Mouse (Mus musculus) common myeloid progenitor, adult 5-6 weeks (primary cell): ENCODE results near the gene Npepps. TPM values are rescaled to one million over a fixed set of nuclear protein-coding genes. Genes with fewer than 3 reads are reported as not detected.
"Not testable (repeated sequence)": the region's sequence is repeated elsewhere in the genome, so short reads cannot be mapped to it uniquely, and the experiment has no call there.

Source experiments
- ATAC-seq: replicated peaks from 2 replicates; pipeline ENCODE4 v1.8.0; 2016; ENCODE audit warnings: low read depth, mild to moderate bottlenecking, moderate TSS enrichment, inconsistent platforms; ENCODE audit not compliant: poor library complexity, severe bottlenecking
- total RNA-seq: library from RNA; stranded (forward); fragments of 200-1000, 187-1606 nt; gene quantifications from 2 replicates; pipeline ENCODE4 v1.2.3, GENCODE M21; 2017

Npepps gene
- total RNA-seq, 1 experiment from 2014 or later: 24.8 TPM

DNA sequence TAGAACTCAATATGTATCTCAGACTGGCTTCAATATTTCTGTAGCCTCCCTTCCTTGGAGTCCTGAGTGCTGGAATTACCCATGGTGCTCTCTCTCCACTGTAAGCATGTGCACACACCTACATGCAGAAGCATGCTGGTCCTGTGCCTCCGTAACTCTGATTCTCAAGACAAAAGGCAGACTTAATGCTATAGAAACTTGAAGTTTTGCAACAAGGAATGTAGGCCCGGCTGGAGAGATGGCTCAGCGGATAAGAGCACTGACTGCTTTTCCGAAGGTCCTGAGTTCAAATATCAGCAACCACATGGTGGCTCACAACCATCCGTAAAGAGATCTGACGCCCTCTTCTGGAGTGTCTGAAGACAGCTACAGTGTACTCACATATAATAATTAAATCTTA, 90.8 kb downstream of the Npepps start:
- ATAC-seq: not testable (repeated sequence)

DNA sequence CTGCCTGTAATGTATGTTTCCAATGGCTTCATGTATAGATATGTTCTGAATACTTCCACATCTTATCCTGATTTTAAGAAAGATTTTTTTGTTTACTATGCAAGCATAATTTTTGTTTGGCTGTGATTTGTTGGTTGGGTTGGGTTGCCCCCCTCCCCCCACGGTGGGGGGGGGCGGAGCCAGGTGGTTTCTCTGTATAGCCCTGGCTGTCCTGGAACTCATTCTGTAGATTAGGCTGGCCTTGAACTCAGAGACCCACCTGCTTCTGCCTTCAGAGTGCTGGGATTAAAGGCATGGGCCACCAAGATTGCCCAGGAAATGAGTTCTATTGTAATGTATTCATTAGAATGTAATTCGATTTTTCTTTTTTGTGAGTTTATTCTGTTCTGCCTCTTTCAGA, 91.2 kb downstream of the Npepps start:
- ATAC-seq: no peak

DNA sequence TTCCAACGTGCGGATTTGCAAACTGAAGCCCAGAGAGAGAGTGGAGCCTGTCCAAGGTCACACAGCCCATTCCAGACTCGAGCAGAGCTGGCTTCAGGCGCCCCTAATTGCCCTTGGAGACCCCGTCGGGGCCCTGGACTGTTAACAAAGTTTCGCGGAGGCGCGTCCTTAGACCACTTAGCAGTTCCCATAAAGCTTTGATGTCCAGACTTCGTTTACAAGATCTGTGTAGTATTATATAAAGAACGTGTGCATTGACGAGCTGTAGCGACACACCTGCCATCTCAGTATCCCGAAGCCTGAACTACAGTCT, 91.8 kb downstream of the Npepps start:
- no peak for ATAC-seq

DNA sequence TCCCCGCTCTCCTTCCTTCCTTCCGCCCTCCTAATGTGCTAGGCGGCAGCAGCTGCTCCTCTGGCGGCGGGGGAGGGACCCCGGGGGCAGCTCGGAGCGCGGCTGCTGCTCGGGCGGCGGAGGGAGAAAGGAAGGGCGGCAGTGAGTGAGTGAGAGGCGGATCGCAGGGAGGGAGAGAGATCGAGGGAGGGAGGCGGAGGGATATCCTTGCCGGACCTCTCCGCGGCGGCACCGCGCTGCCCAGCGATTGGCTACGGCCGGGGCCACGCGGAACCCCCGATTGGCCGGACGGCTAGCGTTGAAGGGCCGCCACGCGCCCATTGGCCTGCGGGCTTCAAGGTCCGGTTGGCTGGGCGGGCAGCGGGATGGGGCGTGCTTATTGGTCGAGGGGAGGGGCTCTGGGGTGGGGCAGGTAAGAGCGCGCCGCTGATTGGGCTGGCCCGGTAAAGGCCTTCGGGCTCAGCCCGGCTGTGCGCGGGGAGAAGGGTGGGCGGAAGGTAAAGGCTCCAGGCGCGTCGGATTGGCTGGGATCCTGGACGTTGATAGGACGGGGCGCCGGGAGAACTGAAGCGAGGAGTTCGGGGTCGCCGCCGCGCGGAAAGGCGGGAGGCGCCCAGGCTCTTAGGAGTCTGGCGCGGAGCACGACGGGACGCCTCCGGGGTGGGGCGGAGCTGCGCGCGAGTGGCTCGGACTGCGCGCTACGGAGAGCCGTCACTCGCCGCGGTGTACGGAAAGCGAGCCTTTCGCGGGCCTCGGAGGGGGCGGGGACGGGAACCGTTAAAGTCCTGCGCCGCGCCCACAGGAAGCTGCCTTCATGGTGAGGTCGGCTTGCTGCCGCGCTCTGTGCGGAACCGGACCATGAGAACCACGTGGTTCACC, 92.4 kb downstream of the Npepps start, which contains the start of gene Kpnb1:
TSS of gene Kpnb1 (minus strand) at position 118 of the 879 bp plus-strand sequence.
- ATAC-seq: peak; percentile 70

DNA sequence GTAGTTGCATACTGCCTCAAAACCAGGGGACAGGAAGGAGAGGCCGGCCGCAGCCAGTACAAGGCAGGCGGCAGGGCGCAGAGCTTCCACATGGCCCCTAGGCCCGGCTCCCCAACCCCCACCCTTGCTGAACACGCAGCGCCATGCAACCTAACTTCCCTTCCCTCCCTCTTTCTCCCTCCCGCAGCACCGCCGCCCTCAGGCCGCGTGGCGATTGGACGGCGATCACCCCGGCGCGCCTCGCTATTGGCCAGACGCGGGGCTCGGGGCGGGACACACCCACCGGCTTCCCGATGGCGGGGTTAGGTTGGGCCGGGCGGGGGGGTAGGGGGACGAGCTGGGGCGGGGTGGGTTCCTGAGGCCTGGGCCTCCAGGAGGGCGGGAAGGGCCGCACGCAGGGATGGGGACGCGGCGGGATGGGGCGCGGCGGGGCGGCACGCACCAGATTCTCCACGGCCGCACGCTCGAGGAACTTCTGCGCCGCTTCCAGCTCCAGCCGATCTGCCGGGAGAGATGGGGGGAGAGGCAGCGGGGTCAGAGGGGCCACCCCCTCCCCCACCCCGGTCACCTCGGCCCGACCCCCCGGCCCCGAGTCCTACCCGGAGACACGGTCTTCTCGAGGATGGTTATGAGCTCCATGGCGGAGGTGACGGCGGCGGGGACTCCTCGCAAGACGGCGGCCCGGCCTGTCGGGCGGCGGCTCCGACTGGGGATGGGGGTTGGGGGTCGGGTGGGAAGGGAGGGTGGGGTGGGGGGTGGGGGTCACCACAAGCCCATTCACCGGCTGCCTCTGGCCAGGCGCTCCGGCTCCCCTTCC, 93.3 kb downstream of the Npepps start:
- peak; percentile 69 for ATAC-seq

DNA sequence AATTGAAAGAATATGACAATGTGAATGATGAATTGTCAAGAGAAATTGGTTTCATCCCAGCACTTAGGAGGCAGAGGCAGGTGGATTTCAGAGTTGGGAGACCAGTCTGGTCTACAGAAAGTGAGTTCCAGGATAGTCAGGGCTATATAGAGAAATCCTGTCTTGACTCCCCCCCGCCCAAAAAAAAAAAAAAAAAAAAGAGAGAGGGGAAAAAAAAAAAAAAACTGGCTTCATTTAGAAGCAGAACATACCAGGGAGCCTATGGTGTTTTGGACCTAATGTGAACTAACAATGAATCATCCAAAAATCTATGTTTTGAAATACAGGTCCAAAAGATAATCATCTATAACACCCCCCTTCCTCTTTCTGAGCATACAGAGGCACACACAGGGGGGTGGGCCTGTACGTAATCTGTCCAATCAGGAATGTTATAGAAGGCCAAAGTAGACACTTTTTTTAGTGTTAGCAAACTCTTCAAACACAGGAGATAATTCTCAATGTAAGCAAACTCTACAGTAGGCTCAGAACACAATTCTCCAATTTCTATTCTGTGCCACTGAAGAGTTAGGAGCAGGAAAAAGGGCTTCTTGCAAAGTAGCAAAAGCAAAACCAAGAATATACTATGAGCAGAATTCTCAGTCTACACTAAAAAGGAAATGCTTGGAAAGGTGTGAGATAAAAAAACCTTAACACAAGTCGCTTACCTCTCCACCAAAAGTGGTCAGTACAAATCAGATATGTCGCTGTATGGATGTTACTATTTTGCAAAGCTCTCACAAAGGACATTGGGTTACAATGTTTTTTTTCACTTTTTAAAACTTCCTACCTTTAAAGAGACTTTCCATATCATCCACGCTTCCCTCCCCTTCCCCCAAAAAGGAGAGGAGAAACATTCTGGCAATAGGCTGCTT, 94.5 kb downstream of the Npepps start:
- no peak for ATAC-seq

DNA sequence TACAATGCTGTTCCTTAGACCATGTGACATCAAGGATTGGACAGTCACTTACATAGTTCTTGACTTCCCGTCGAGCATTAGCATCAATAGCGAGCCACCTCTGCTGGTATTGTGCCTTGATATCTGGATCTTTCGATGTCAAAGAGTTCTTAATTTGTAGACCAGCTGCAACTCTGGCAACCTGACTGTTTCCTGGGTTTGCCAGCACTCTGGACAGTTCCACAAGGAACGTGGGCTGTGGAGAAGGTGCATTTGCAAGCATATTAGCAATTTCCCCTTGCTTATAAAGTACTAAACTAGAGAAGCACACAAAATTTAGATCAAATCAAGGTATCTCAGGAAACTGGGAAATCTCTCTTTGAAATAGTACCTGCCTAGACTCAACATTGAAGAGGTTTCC, 95.6 kb downstream of the Npepps start:
- no peak for ATAC-seq

DNA sequence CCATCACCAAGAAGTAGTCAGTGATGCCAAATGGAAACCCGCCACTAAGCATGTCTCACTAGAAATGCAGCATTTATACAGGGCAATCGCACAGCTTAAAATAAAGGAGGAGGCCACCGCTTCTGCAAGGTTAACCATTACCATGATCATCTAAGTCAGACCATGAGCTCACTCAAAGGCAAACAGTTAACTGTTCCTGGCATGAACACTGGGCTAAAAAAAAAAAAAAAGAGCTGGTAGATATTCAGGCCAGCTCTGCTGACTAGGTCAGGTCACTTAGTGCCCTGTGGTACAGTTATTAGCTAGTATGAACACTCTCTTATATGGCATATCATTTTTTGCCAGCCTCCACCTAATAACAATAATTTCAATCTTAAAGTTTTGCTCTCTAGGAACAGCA, 98.0 kb downstream of the Npepps start:
- ATAC-seq: no peak

DNA sequence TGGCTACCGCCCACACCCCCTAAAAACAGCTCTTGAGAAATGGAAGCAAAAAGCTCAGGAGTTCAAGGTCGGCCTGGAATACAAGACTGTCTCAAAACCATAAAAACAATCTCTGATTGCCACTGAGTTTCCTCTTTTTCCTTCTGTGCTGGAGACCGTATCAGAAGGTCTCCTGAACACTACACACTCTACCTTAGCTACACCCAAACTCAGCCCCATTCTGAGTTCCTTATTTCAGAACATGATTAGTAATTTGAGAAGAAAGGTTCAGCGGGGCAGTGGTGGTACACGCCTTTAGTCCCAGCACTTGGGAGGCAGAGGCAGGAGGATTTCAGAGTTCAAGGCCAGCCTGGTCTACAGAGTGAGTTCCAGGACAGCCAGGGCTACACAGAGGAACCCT, 99.4 kb downstream of the Npepps start:
- no peak for ATAC-seq

DNA sequence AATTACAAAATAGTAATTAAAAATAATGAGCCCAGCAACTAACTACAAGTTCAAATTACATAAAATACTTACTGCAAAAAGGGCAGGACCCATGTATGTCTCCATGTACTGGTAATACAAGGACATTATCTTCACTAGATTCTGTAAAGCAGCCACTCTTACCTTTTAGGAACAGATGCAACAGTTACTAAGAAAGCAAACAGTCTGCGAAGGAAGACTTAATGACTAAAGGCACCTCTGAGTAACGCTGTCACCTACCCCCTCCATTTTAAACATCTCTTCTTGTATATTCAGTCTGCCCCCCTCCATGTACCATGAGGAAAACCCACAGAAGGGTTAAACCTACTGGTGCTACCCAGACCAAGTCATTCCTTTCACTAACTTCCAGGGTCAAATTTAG, 102.2 kb downstream of the Npepps start:
- ATAC-seq: no peak

DNA sequence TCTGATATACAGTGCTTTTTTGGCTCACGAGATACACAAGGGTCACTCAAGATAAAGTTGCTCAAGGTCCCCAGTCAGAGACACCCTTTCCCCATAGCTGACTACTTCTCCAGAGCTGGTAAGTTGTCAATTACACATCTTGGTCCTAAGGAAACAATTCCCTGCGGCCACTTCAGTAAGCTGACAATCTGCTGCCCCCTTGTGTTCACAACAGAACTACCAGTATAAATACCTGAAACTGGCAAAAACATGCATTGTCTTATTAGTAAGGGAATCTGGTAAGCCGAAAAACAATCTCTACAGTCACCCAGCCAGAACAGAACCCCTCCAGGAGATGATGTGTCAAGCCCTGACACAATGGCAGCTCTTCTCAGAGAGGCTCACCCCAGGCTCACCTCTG, 103.6 kb downstream of the Npepps start:
- ATAC-seq: peak; percentile 47; the same call in 1 of the 2 replicates

DNA sequence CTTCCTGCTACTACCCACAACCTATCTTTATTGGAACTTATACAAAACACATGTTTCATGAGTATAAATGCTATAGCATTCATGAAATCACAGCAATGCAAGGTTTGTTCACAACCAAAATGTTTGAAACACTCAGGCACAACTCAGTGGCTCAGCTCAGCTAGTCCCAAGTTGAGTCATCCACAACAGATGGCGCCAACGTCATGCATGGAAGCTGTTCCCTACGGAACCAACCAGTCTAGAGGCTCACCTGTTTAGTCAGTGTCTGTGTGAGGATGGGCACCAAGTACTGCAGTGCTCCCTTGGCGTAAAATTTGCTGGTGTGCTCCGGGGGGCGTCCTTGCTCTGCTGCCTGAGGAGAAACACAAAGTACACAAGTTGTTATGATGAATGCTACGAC, 104.9 kb downstream of the Npepps start:
- ATAC-seq: no peak

DNA sequence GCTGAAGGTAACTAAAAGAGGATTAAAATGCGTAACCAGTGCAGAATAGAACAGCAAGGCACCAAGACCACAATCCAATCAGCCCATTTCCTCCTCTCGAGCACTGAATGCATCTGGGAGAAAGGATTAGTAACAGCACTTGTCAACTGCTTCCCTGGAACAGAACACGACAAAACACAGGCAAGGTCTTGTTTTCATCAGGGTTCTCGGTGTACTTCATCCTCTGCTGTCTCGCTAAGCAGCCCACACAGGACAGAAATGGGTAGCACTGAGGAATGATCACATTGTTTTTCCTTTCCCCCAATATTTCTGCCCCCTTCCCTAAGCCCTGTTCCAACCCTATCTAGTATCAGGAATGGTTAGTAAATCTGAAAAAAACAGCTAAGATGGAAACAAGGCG, 120.1 kb downstream of the Npepps start:
- ATAC-seq: no peak

DNA sequence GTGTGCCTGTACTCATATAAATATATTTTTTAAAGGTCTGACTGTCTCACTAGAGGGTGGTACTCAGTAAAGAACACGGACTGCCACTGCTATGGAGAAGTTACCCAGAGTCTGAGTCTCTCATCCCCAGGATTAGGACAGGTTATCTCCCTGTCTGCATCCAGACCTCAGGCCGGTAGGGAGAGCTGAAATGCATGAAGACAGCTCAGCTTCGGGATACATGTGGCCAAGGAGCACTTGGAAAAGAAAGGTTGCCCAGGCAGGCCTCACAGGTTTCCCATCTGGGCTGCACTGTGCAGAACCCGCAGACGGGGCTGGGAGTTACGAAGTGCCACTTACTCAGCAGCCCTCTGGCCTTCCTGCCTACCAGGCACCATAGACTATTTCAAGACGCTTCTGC, 123.4 kb downstream of the Npepps start:
- no peak for ATAC-seq

Other genes with a start within 250 kb of the Npepps start
- 0.64 and 2.0 TPM in 2 replicates for gene Lrrc46, start 239.2 kb downstream of the Npepps start, total RNA-seq
- gene Mrpl10, start 239.1 kb downstream of the Npepps start, total RNA-seq: 15.2 and 17.0 TPM in 2 replicates
- 8.2 and 11.1 TPM in 2 replicates for gene Osbpl7, start 230.0 kb downstream of the Npepps start, total RNA-seq
- gene Tbx21, start 165.3 kb downstream of the Npepps start, total RNA-seq: 0.59 TPM in 1 of 2 replicates, not detected in the other
- 0.78 and 2.5 TPM in 2 replicates for gene Tbkbp1, start 129.1 kb downstream of the Npepps start, total RNA-seq
- gene Kpnb1, start 92.8 kb downstream of the Npepps start, total RNA-seq: 350 and 405 TPM in 2 replicates
- 22.0 and 23.3 TPM in 2 replicates for gene Mrpl45, start 35.1 kb upstream of the Npepps start, total RNA-seq
- not detected in 2 replicates for gene Gpr179, start 71.4 kb upstream of the Npepps start, total RNA-seq
- gene Socs7, start 81.9 kb upstream of the Npepps start, total RNA-seq: 14.2 and 16.1 TPM in 2 replicates
- gene Arhgap23, start 134.9 kb upstream of the Npepps start, total RNA-seq: 6.2 and 9.6 TPM in 2 replicates
- not detected in 2 replicates for gene 4933428G20Rik, start 219.7 kb upstream of the Npepps start, total RNA-seq